Mouse (Mus musculus) hindbrain, embryonic 16.5 days (tissue): Measurements from ENCODE around the gene Rbp1. TPM values are rescaled to one million over a fixed set of nuclear protein-coding genes. Genes with fewer than 3 reads are reported as not detected.

Experiments
- ATAC-seq: fragments of 200-750 bp; cut with Nextera tagmentation; 2 replicates; pipeline ENCODE4 v1.8.0; 2017; ENCODE audit warnings: moderate TSS enrichment, moderate library complexity
- H3K27ac ChIP-seq: fragments of 300-500 bp; sonication (generic); 2 replicates; pipeline ENCODE4 v1.5.1; 2014; ENCODE audit warnings: low read depth, mild to moderate bottlenecking, control low read depth, low read length, moderate library complexity
- H3K27me3 ChIP-seq: fragments of 300-500 bp; sonication (generic); replicated peaks from 2 replicates; pipeline ENCODE4 v1.6.1; 2014; ENCODE audit warnings: low read length; ENCODE audit not compliant: control insufficient read depth, insufficient read depth
- H3K36me3 ChIP-seq: fragments of 300-500 bp; sonication (generic); 2 replicates; pipeline ENCODE4 v1.6.1; 2014; ENCODE audit warnings: mild to moderate bottlenecking, low read length, moderate library complexity, mixed read lengths; ENCODE audit not compliant: control insufficient read depth, insufficient read depth
- H3K4me1 ChIP-seq: fragments of 300-500 bp; sonication (generic); 2 replicates; pipeline ENCODE4 v1.6.1; 2014; ENCODE audit warnings: low read depth, low read length; ENCODE audit not compliant: control insufficient read depth, insufficient read depth
- H3K4me2 ChIP-seq: fragments of 300-500 bp; sonication (generic); 2 replicates; pipeline ENCODE4 v1.6.1; 2014; ENCODE audit warnings: mild to moderate bottlenecking, low read length, control low read depth, moderate library complexity
- H3K4me3 ChIP-seq: fragments of 300-500 bp; sonication (generic); 2 replicates; pipeline ENCODE4 v1.5.1; 2014; ENCODE audit warnings: mild to moderate bottlenecking, low read length, control low read depth, moderate library complexity
- H3K9ac ChIP-seq: fragments of 300-500 bp; sonication (generic); 2 replicates; pipeline ENCODE4 v1.6.1; 2014; ENCODE audit warnings: low read depth, mild to moderate bottlenecking, control low read depth, low read length, moderate library complexity
- H3K9me3 ChIP-seq: fragments of 300-500 bp; sonication (generic); 2 replicates; pipeline ENCODE4 v1.6.1; 2014; ENCODE audit warnings: mild to moderate bottlenecking, low read length, moderate library complexity; ENCODE audit not compliant: control insufficient read depth
- WGBS: fragments of 180-500 bp; shearing (Covaris S2); extraction: QIAGEN DNeasy Blood & Tissue Kit; methylation state at CpG from one replicate; pipeline ENCODE4 v1.1.7; 2014; 5-methylcytosine and 5-hydroxymethylcytosine counted together
- polyA plus RNA-seq: library from polyadenylated mRNA; unstranded; fragments of >200 nt; fragmentation: Nextera tagmentation; extraction: Ambion mirVana; gene quantifications from 2 replicates; pipeline ENCODE4 v1.2.1, GENCODE M21; 2015

Gene Rbp1
- polyA plus RNA-seq, 1 experiment from 2014 or later = 38.1 TPM

GRCm38 (mm10) chr9:98480172-98480749 lies 57.5 kb downstream of the Rbp1 start:
- no peaks in the 10 kb centered on the region for H3K9me3 ChIP-seq
- no peaks in the 10 kb centered on the region for H3K4me1 ChIP-seq
- H3K9ac ChIP-seq = no peak overlapping the region
- no peaks in the 10 kb centered on the region for H3K27me3 ChIP-seq
- no peak for ATAC-seq
- H3K4me2 ChIP-seq = no peak overlapping the region
- H3K36me3 ChIP-seq = no peaks in the 10 kb centered on the region
- H3K27ac ChIP-seq = no peak overlapping the region
- 90% methylated on average over 2 of the region's 2 CpGs for WGBS
- no peak overlapping the region for H3K4me3 ChIP-seq

DNA sequence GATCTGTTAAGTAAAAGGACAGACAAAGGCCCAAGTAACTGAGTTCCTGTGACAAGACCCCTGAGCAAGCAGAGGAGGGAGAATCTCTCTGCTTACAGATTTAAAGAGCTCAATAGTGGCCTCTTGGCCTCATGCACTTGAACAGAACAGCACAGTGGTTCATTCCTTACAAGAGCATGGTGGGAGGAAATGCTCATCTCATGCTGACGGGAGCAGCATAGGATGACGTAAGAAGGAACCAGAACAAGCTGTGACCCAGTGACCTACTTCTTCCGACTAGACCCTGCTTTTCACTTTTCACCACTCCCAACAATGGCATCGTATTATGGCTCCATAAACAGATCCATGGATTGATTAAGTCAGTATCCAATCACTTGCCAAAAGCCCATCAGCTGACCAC lies 59.5 kb downstream of the Rbp1 start:
- no peak overlapping the region for H3K27ac ChIP-seq
- H3K36me3 ChIP-seq = no peaks in the 10 kb centered on the region
- H3K27me3 ChIP-seq = no peaks in the 10 kb centered on the region
- no peak overlapping the region for H3K9ac ChIP-seq
- no peaks in the 10 kb centered on the region for H3K9me3 ChIP-seq
- WGBS = 73% methylated on average over 4 of the region's 4 CpGs
- no peak overlapping the region for H3K4me3 ChIP-seq
- ATAC-seq = no peak
- H3K4me1 ChIP-seq = no peaks in the 10 kb centered on the region
- no peak overlapping the region for H3K4me2 ChIP-seq

DNA sequence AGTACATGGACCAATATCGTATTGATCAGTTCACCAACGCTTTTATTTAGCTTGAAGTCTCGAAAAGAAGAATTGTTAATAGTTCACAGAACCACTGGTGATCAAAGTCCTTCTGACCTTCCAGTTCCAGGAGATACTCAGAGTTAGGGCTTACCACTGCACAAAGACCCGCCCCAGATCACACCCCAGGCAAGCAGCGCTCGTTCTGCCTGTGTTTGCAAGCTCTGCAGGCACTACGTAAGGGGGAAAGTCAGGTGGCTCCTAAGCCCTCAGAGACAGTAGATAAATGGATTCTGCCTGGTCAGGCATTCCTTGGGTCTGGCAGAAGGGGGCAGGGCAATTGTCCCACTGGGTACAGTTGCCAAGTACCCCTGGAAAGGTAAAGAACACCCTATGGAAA lies 62.3 kb downstream of the Rbp1 start:
- Histone ChIP-seq H3K4me1 (no peaks in the 10 kb centered on the region), H3K27ac (no peak overlapping the region), H3K9me3 (no peaks in the 10 kb centered on the region), H3K36me3 (no peaks in the 10 kb centered on the region), H3K9ac (no peak overlapping the region), H3K27me3 (no peaks in the 10 kb centered on the region), H3K4me3 (no peak overlapping the region), H3K4me2 (no peak overlapping the region)
- no peak for ATAC-seq
- 78% methylated on average over 7 of the region's 7 CpGs for WGBS

- no peak within 1 kb of the TSS for H3K4me3 ChIP-seq
- H3K9me3 ChIP-seq = no peaks in the 10 kb centered on the region
- no peak within 1 kb of the TSS for H3K9ac ChIP-seq
- 89% methylated on average over 3 of the region's 3 CpGs for WGBS
- no peak within 1 kb of the TSS for H3K4me2 ChIP-seq
- ATAC-seq = no peak
- H3K27me3 ChIP-seq = no peaks in the 10 kb centered on the region
- no peaks in the 10 kb centered on the region for H3K4me1 ChIP-seq
- no peaks in the 10 kb centered on the region for H3K36me3 ChIP-seq
- no peak within 1 kb of the TSS for H3K27ac ChIP-seq
These were observed 63.1 kb downstream of the Rbp1 start, which contains the start of gene Rbp2 for GRCm38 (mm10) chr9:98485815-98486214. Rbp2 (plus strand) TSS chr9:98486115.

DNA sequence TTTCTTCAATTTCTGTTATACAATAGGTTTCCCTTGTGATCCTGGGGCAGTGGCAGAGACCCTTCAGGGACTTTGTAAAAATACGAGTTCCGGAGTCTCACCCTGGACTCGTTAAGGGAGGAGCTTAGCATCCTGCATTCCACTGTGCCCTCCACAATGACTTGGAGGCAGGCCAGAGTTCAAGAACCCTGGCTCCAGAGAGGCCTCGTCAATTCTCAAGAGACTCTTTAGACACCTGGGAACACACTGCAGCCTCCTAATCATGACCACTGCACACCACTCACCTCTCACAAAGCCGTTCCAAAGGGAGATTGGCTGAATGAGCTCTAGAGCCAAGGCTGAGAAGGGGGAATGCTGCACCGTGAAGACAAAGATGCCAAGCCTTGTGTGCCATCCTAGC lies 64.5 kb downstream of the Rbp1 start:
- H3K4me3 ChIP-seq = no peak overlapping the region
- H3K9me3 ChIP-seq = no peaks in the 10 kb centered on the region
- no peaks in the 10 kb centered on the region for H3K36me3 ChIP-seq
- WGBS = 75% methylated on average over 6 of the region's 6 CpGs
- H3K4me2 ChIP-seq = no peak overlapping the region
- H3K27ac ChIP-seq = no peak overlapping the region
- ATAC-seq = no peak
- no peak overlapping the region for H3K9ac ChIP-seq
- H3K27me3 ChIP-seq = no peaks in the 10 kb centered on the region
- H3K4me1 ChIP-seq = no peaks in the 10 kb centered on the region

GRCm38 (mm10) chr9:98489532-98489931 lies 66.8 kb downstream of the Rbp1 start:
- H3K27ac ChIP-seq = no peak overlapping the region
- H3K4me3 ChIP-seq = no peak overlapping the region
- H3K9ac ChIP-seq = no peak overlapping the region
- H3K4me2 ChIP-seq = no peak overlapping the region
- WGBS = 75% methylated on average over 4 of the region's 4 CpGs
- H3K27me3 ChIP-seq = no peaks in the 10 kb centered on the region
- H3K4me1 ChIP-seq = no peaks in the 10 kb centered on the region
- H3K36me3 ChIP-seq = no peaks in the 10 kb centered on the region
- no peak for ATAC-seq
- no peaks in the 10 kb centered on the region for H3K9me3 ChIP-seq

DNA sequence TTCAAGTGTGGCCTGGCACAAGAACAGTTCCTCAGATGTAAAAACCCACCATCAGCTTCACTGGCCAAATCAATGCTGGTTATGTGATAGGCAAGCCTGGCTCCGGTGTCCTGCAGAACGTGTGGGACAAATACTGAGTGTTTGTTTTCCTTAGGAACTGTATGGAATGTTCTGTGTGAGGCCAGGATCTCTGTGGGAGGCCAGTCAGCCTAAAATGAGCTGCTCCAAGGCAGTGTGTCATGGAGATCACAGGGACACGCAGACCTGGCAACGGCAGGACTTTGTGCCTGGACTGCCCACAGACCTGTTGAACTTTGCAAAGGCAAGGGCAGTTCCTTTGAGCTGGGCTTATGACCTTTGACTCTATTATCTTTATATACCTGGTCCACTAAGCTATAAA lies 67.4 kb downstream of the Rbp1 start:
- H3K9me3 ChIP-seq = no peaks in the 10 kb centered on the region
- no peak overlapping the region for H3K4me2 ChIP-seq
- no peaks in the 10 kb centered on the region for H3K4me1 ChIP-seq
- no peak overlapping the region for H3K27ac ChIP-seq
- 56% methylated on average over 4 of the region's 4 CpGs for WGBS
- ATAC-seq = no peak
- no peak overlapping the region for H3K9ac ChIP-seq
- no peak overlapping the region for H3K4me3 ChIP-seq
- H3K27me3 ChIP-seq = no peaks in the 10 kb centered on the region
- no peaks in the 10 kb centered on the region for H3K36me3 ChIP-seq

DNA sequence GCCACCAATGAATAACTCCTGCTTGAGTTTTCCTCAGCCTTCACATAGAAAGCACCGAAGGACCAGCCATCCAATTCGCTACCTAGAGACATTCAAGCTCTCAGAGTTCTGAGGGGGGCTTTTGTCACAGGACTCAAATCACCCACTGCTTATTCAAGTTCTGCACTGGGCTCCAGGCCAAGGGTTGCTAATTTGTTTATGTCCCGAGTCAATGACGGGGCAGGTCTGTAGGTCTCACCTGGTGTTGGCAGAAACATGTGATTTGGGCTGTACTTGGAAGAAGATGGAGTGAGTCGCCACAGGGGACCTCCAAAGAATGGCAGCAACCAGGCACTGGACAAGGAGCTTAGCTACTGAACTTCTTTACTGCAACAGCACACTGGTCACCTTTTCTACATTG lies 68.3 kb downstream of the Rbp1 start:
- no peaks in the 10 kb centered on the region for H3K36me3 ChIP-seq
- H3K9ac ChIP-seq = no peak overlapping the region
- no peaks in the 10 kb centered on the region for H3K9me3 ChIP-seq
- no peaks in the 10 kb centered on the region for H3K27me3 ChIP-seq
- no peaks in the 10 kb centered on the region for H3K4me1 ChIP-seq
- no peak overlapping the region for H3K27ac ChIP-seq
- H3K4me2 ChIP-seq = no peak overlapping the region
- H3K4me3 ChIP-seq = no peak overlapping the region
- no peak for ATAC-seq
- WGBS = 77% methylated on average over 5 of the region's 5 CpGs

- H3K4me1 ChIP-seq = peaks cover 1% of the 10 kb centered on the region; the same call in 1 of the 2 replicates
- no peaks in the 10 kb centered on the region for H3K27me3 ChIP-seq
- WGBS = 94% methylated on average over 5 of the region's 5 CpGs
- H3K4me3 ChIP-seq = no peak overlapping the region
- H3K9ac ChIP-seq = no peak overlapping the region
- no peak overlapping the region for H3K4me2 ChIP-seq
- no peak overlapping the region for H3K27ac ChIP-seq
- no peaks in the 10 kb centered on the region for H3K36me3 ChIP-seq
- ATAC-seq = no peak
- no peaks in the 10 kb centered on the region for H3K9me3 ChIP-seq
These were observed 69.5 kb downstream of the Rbp1 start for GRCm38 (mm10) chr9:98492212-98492611.

DNA sequence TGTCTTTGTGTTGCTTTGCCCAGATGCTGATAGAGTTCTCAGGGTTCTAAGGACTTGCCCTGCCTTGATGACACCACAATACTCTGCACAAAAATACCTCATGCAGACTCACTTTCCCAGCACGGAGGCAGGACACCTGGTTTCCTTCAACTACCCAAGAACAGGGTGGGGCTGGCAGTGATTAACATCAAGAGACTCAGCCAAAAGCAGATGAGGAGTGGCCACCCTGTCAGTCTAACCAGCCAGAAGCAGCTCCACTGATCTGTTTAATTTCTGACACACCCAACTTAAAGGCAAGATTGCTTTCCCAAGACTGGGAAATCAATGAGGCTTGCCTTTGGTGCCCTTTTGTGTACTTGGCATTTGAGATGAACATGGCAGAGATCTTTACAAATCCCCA lies 70.1 kb downstream of the Rbp1 start:
- Histone ChIP-seq H3K9me3 (no peaks in the 10 kb centered on the region), H3K36me3 (no peaks in the 10 kb centered on the region), H3K27ac (no peak overlapping the region), H3K4me1 (peaks cover 6% of the 10 kb centered on the region; the same call in 1 of the 2 replicates), H3K4me3 (no peak overlapping the region), H3K9ac (no peak overlapping the region), H3K4me2 (no peak overlapping the region), H3K27me3 (no peaks in the 10 kb centered on the region)
- ATAC-seq = no peak
- 85% methylated on average over 1 of the region's 1 CpGs for WGBS
